Mouse (Mus musculus) heart, adult 8-10 months (tissue): Measurements from ENCODE around the gene Prss45. TPM values are rescaled to one million over a fixed set of nuclear protein-coding genes. Genes with fewer than 3 reads are reported as not detected.

ENCODE experiments used
- DNase-seq: peaks from one replicate; pipeline ENCODE4 v3.0.0; 2022; ENCODE audit warnings: low spot score
- total RNA-seq, 4 experiments: library from RNA; stranded (reverse); gene quantifications; 2 replicates each; pipeline ENCODE4 v1.2.4; 2022

Prss45 gene
- total RNA-seq, 4 experiments from 2014 or later = 0.44 TPM; not detected in 3

DNA sequence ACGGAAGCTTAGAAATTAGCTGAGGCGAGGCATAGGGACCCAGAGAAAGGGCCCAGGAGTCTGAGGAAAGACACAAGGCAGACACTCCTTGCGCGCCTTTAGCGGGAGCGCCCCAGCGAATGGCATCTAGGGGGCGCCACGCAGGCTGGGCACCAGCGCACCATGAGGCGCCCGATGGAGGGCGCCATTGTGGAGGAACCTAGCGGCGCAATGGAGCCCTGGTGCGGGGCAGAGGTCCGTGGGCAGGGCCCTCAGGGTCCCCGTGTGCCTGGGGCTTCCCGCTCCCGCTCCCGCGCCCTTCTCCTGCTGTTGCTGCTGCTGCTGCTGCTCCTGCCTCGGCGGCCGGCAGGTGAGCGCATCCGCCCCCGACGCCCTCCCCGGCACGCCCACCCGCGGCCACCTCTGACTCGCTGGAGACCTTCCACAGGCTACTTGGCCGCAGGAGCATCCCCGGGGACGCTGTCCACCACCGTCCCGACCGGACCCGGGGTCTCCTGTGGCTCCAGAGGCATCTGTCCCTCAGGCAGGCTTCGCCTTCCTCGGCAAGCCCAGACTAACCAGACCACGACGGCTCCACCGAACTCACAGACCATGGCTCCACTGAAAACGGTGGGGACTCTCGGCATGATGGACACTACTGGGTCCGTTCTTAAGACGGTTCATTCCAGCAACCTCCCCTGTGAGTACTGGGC lies 23.5 kb downstream of the Prss45 start, which contains the start of gene Prss50:
Gene Prss50, plus strand, starts transcription at position 187 of the 692 bp plus-strand sequence.
- no peak for DNase-seq

- DNase-seq = no peak
These were observed 24.1 kb downstream of the Prss45 start for GRCm38 (mm10) chr9:110858523-110858922.

- no peak for DNase-seq
These were observed 24.7 kb downstream of the Prss45 start for GRCm38 (mm10) chr9:110858967-110859596.

GRCm38 (mm10) chr9:110871030-110871429 lies 36.6 kb downstream of the Prss45 start:
- peak; percentile 54 for DNase-seq

- DNase-seq = no peak
These were observed 39.6 kb downstream of the Prss45 start for GRCm38 (mm10) chr9:110873681-110874659.

- no peak for DNase-seq
These were observed 40.3 kb downstream of the Prss45 start for GRCm38 (mm10) chr9:110874660-110875191.

DNA sequence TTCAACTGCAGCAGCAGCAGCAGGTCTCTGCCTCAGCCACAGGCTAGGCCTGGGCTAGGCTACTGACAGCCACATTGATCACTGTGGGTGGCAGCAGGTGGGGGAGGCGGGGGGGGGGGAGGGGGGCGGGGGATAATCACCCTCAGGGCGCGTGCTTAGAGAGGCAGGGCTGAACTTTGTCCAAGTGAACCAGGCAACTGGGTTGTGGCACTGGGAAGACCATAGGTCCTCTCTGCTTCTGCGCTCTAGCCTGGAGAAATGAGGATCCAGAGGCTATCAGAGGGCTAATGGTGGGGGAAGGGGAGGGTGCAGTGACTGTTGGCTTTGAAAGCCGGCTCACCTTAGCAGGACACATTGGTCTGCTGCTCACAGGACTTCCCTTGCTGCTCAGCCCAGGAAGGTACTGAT lies 40.9 kb downstream of the Prss45 start:
- DNase-seq = no peak

GRCm38 (mm10) chr9:110877353-110877752 lies 43.0 kb downstream of the Prss45 start:
- no peak for DNase-seq

DNA sequence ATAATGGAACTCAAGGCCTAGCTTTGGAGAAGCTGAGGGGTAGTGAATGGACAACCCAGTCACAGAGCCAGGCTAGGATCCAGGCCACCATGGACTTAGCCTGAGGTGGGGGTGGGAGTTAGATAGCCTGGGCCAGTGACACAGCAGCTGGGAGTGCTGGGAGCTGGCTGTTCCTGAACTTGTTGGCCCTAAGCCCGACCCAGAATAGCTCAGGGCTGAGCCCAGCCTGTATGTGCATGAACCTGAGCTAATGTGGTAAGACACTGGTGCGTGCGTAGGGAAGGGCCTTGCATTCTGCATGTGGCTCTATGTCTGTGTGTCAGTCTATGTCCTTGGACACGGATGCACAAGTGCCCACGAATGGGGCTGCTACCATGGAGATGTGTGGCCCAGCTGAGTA lies 43.5 kb downstream of the Prss45 start:
- peak; percentile 85 for DNase-seq

GRCm38 (mm10) chr9:110879191-110879920 lies 45.0 kb downstream of the Prss45 start, which contains the start of gene Als2cl:
Als2cl (plus strand) TSS chr9:110879870.
- DNase-seq = peak; percentile 35

DNA sequence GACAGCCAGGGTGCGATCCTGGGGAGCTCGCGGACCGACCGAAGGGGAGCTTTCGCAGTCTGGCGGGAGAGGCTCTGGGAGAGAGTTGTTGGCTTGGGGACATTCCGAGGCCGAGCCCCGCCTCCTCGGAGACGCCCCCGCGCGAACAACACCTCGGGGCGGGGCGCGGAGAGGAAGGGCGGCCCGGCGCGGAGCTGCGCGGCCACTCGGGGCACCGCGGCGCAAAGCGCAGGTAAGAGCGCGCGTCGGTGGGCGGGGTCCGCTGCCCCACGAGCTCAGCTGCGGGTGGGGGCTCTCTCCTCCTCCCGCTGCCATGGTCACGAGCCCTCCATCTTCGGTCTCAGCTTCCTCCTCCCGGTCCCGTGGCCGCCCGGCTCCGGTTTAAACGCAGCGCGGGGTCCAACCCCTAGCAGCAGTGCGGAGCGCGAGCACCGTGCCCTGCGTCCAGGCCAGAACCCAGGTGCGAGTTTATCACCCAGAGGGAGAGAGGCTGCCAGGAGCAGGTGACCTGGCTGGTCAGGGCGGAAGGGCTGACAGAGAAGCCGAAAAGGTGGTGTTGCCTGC lies 45.7 kb downstream of the Prss45 start, which contains the start of gene Tmie:
Gene Tmie, minus strand, starts transcription at position 116 of the 564 bp plus-strand sequence.
- peak; percentile 83 for DNase-seq

DNA sequence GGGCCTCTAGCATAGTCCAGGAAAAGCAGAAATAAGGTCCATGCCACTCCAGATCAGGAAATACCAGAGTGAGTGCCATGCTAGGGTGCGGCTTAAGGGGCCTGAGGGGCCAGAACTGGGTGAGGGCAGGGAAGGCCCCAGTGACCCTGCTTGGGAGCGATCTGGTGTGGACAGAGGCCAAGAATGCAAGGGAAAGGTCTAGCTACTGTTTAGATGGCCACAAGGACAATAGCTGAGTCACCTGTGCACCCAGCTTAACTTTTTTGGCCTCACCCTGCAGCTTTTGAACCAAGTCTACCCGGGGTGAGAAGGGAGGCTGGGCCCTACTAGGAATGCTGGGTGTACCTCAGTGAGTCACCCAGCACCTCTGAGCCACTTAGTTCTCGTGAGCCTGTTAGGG lies 46.4 kb downstream of the Prss45 start:
- DNase-seq = no peak

- DNase-seq = peak; percentile 75
These were observed 47.6 kb downstream of the Prss45 start for GRCm38 (mm10) chr9:110881953-110882352.

DNA sequence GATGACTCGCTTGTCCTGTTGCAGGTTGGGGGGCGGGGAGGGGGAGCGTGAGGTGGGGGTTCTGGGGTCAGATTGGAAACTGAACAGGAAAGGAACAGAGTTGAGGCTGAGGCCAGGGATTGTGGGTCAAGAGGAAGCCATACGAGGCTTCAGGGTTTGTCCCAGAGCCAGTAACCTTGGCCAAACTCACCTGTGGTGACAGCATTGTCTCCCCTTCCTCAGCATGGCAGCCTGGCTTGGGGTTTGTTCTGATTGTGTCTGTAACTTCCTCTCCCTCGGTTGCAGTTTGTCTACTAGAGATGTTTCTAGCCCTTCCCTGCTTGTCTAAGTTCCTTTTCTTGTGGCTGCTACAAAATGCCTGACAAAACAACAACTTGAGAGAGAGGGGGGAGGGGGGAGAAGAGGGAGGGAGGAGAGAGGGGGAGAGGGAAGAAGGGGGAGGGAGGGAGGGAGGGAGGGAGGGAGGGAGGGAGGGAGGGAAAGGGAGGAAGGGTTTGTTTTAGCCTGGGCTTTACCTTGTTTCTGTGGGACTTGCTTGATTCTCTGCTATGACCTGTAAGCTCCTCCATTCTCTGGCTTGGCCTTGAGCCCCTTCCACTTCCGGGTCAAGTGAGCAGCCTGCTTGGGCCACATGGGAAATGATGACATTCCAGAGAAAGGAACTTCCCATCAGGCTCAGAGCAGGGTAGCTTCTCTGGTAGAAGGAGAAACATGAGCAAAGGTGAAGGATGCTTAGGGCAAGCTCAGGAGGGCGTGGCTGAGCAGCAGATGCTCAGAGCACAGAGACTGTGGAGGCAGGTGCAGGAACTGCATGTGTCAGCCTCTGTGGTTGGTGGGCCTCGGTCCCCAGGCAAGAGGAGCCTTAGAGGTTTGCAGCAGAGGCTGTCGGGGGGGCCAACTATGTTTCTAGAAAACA lies 53.3 kb downstream of the Prss45 start:
- DNase-seq = no peak

GRCm38 (mm10) chr9:110888935-110889334 lies 54.5 kb downstream of the Prss45 start:
- no peak for DNase-seq

DNA sequence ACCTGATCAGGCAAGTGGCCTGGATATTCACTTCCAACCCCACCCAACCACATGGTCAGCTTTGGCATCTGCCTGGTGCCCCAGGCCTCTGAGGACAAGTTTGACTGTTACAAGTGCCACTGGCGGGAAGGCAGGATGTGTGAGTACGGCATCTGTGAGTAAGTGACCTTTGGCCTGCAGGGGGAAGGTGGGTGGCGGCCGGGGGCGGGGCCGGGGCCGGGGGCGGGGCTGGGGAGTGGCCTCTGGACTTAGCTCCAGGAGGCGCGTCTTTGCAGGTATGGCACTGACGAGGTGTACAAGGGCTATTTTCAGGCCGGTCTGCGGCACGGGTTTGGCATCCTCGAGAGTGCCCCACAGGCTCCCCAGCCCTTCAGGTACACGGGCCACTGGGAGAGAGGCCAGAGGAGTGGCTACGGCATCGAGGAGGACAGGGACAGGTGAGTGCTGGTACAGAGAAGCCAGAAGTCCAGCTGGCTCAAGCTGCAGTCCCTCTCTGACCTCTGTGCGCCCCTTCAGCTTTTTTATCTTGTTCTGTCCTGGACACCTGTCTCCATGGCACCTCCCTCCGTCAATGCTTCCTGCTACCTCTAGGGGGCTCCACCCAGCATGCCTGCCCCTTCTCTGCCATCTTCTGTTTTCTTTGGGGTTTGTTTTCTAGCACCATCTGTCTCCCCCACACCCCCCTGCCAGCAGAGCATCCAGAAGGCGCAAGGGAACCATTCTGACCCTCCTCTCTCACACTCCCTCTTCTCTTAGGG lies 55.8 kb downstream of the Prss45 start:
- DNase-seq = no peak
